Mouse (Mus musculus) olfactory bulb, adult 2 months (tissue): ENCODE measurements around the gene Samd4. TPM values are rescaled to one million over a fixed set of nuclear protein-coding genes. Genes with fewer than 3 reads are reported as not detected.
A peak's percentile ranks its signal among the peaks of the same experiment; 100 is the strongest.

Experiments used
- H3K27ac ChIP-seq: fragments of 200-500 bp; 2 replicates; pipeline ENCODE4 v1.5.1; 2012; ENCODE audit warnings: low read depth, low read length; ENCODE audit not compliant: insufficient read depth
- H3K4me1 ChIP-seq: fragments of 200-500 bp; 2 replicates; pipeline ENCODE4 v1.6.1; 2012; ENCODE audit warnings: low read length; ENCODE audit not compliant: control insufficient read depth, insufficient read depth
- H3K4me3 ChIP-seq: fragments of 200-500 bp; 2 replicates; pipeline ENCODE4 v1.5.1; 2012; ENCODE audit warnings: mild to moderate bottlenecking, low read depth, low read length, moderate library complexity; ENCODE audit not compliant: insufficient read depth
- CTCF ChIP-seq: fragments of 200-500 bp; IDR thresholded peaks from 2 replicates; pipeline ENCODE4 v1.5.1; 2012; ENCODE audit warnings: low read depth, mild to moderate bottlenecking, low read length, moderate library complexity; ENCODE audit not compliant: insufficient read depth
- POLR2A ChIP-seq: fragments of 200-500 bp; IDR thresholded peaks from 2 replicates; pipeline ENCODE4 v1.6.1; 2012; ENCODE audit warnings: mild to moderate bottlenecking, low read depth, low read length, moderate library complexity; ENCODE audit not compliant: insufficient read depth
- WGBS: fragments of 180-500 bp; shearing (Covaris S2); methylation state at CpG from one replicate; pipeline ENCODE4 v1.1.7; 2018; 5-methylcytosine and 5-hydroxymethylcytosine counted together
- polyA plus RNA-seq: library from polyadenylated mRNA; stranded (reverse); fragments of >200 nt; gene quantifications from 2 replicates; pipeline ENCODE4 v1.2.4, GENCODE M21; 2012; ENCODE audit warnings: low replicate concordance; ENCODE audit not compliant: missing spikeins, insufficient read depth, insufficient read length

Gene Samd4
- polyA plus RNA-seq: not detected in 2 replicates

GRCm38 (mm10) chr14:46882431-46883067 is at the start of gene Samd4:
Gene Samd4, plus strand, starts transcription at chr14:46882854.
- TF ChIP-seq POLR2A: 0 out of 2 replicates have a peak, but pooled peaks have one; percentile 24
- TF ChIP-seq CTCF: no peak
- peaks cover 16% of the 10 kb centered on the region for H3K4me1 ChIP-seq
- peak within 1 kb of the TSS; percentile 57 for H3K27ac ChIP-seq
- peak within 1 kb of the TSS; percentile 72 for H3K4me3 ChIP-seq
- under 1% methylated on average over 52 of the region's 54 CpGs for WGBS

- Histone ChIP-seq H3K4me3 (no peak overlapping the region), H3K4me1 (no peaks in the 10 kb centered on the region), H3K27ac (no peak overlapping the region)
- 55% methylated on average over 4 of the region's 4 CpGs for WGBS
- TF ChIP-seq POLR2A (no peak), CTCF (no peak)
Measured at GRCm38 (mm10) chr14:46839326-46839725, 43.3 kb upstream of the Samd4 start.

DNA sequence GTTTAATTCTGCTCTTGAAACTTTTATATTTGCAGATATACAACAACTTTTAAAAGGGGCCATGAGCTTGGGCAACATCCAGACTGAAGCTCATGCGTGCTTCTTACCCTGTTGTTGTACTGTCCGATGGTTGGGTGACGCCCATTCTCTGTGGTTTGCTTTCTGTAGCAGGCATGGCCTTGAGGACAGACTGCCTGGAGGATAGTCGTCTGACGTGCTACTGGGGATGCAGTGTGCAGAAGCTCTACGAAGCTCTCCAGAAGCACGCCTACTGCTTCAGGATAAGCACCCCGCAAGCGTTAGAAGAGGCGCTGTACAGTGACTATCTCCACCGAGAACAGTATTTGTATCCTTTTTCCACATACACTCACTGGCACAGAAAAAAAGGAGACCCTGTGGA is 36.9 kb upstream of the Samd4 start:
- no peak for TF ChIP-seq CTCF
- no peak for TF ChIP-seq POLR2A
- peaks cover 2% of the 10 kb centered on the region for H3K4me1 ChIP-seq
- WGBS: 91% methylated on average over 11 of the region's 11 CpGs
- no peak overlapping the region for H3K4me3 ChIP-seq
- H3K27ac ChIP-seq: no peak overlapping the region

- Histone ChIP-seq H3K4me3 (no peak overlapping the region), H3K27ac (no peak overlapping the region), H3K4me1 (peaks cover 2% of the 10 kb centered on the region)
- TF ChIP-seq CTCF: no peak
- 89% methylated on average over 4 of the region's 4 CpGs for WGBS
Measured at GRCm38 (mm10) chr14:46848063-46848590, 34.5 kb upstream of the Samd4 start.

DNA sequence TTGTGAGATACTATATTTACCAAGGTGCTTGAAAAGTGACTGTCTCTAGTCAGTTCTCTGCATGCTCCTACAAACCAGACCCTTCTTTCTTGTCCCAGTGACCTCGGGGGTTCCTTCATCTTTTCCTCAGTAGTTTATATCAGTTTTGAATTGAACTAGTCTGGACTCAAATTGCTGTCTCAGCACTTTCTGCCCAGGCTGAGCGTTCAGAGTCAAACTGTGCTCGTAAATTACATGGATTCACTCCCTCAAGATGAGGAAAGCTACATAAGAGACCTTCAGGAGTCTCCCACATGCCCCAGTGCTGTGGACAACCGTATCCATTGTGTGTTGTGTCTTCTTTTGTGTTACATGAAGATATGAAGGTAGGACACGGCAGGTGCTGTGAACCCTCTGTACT is 33.9 kb upstream of the Samd4 start:
- 91% methylated on average over 5 of the region's 5 CpGs for WGBS

DNA sequence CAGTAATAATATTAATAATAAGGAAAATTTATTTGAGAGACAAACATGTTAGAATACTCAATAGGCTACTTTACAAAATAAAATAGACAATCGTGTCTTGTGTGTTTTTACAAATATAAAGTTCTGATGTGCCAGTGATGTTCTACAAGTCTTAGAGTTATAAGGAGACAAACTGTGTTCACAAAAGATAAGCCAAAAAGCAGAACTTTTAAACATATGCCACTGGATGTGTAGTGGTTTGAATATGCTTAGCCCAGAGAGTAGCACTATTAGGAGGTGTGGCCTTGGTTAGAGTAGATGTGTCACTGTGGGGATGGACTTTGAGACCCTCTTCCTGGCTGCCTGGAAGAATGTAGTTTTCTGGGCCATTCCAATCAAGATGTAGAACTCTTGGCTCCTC is 32.9 kb upstream of the Samd4 start:
- Histone ChIP-seq H3K4me3 (no peak overlapping the region), H3K27ac (no peak overlapping the region), H3K4me1 (peaks cover 2% of the 10 kb centered on the region)
- TF ChIP-seq POLR2A (no peak), CTCF (no peak)
- WGBS: 95% methylated on average over 1 of the region's 1 CpGs

More for the DNA sequence above, 33.9 kb upstream of the Samd4 start:
- Histone ChIP-seq H3K4me1 (peaks cover 2% of the 10 kb centered on the region), H3K4me3 (no peak overlapping the region), H3K27ac (no peak overlapping the region)
- TF ChIP-seq CTCF (no peak), POLR2A (no peak)

GRCm38 (mm10) chr14:46853677-46854076 is 29.0 kb upstream of the Samd4 start:
- TF ChIP-seq POLR2A (no peak), CTCF (no peak)

GRCm38 (mm10) chr14:46862922-46863321 is 19.7 kb upstream of the Samd4 start:
- no peak overlapping the region for H3K4me3 ChIP-seq
- TF ChIP-seq POLR2A (no peak), CTCF (no peak)
- WGBS: 89% methylated on average over 5 of the region's 5 CpGs
- H3K27ac ChIP-seq: no peak overlapping the region
- H3K4me1 ChIP-seq: no peaks in the 10 kb centered on the region

More at GRCm38 (mm10) chr14:46853677-46854076, 29.0 kb upstream of the Samd4 start:
- 63% methylated on average over 11 of the region's 11 CpGs for WGBS
- H3K4me1 ChIP-seq: no peaks in the 10 kb centered on the region; the same call in 1 of the 2 replicates
- no peak overlapping the region for H3K27ac ChIP-seq
- H3K4me3 ChIP-seq: no peak overlapping the region

DNA sequence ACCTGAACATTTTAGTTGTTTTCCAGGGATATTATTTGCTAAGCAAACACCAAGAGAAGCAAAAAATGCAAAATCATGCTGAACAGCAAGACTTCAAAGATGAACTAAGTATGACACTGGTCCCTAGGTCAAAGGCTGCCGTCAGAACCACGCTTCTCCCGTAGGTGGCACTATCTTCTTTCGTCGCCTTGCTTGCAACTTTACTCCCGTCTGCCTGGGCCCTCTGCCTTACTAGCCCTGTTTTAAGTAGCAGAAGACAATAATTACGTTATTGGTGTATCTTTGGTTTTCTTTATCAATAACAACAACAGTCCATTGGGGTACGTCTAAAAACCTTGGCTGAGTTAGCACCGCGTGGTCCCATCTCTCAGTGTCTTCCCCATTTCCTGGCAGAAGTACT is 1.7 kb upstream of the Samd4 start:
- WGBS: 14% methylated on average over 10 of the region's 10 CpGs
- Histone ChIP-seq H3K4me1 (peaks cover 12% of the 10 kb centered on the region), H3K27ac (no peak overlapping the region), H3K4me3 (no peak overlapping the region)
- TF ChIP-seq POLR2A (no peak), CTCF (peak; percentile 61)
